Mouse (Mus musculus): ENCODE measurements at regions not wholly inside any gene's neighbourhood (a gene's known extent, or its start where the extent isn't known, plus 50 kb on each side); places are given as distances from the start of the nearest gene placed in this dataset.

DNA sequence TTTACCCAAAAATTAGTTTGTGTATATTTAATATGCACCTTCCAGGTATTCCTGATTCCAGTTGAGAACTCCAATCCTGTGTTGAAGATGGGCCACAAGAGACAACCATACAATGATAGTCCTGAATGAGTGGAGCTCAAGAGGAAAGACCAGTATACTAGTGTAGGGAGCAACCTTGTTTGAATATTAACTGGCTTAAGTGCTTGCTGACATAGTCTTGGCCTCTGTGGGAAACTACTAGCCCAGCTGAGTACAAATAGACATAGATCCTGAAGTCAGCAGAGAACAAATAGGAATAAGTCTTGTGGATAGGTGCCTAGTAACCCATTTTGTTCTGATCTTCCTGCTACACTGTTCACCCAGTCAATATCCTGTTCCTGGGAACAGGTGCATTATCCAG is 91.2 kb downstream of the Cldn34b1 start:
- DNase-seq, result peak in 1 of 2 experiments; percentile 34

DNA sequence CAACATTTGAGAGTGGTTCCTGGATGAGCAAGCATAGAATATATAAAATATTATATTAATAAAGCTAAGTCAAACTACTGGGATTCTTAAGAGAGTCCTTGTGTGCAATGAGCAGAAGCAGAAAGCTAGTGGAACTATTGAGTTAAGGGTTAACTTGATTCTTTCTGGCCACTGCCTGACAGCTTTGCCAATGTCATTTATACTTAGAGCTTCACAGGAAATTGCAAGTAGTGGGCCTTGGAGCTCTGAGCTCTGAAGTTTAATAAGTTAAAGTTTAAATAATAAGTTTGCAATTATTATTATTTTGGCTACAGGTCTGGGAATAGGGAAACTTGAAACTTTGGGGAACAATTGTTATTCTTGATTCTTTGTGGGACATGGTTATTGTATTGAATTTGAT is 92.2 kb downstream of the Cldn34b1 start:
- peak in 1 of 2 experiments; percentile 27 for DNase-seq

Data from kidney, postnatal 36 days (tissue).